Mouse (Mus musculus) lung, postnatal 0 days (tissue): Measurements from ENCODE around the gene Wdr63.

Experiments
- CTCF ChIP-seq: IDR thresholded peaks from 2 replicates; pipeline ENCODE4 v1.5.1; 2016; ENCODE audit warnings: antibody characterized with exemption, mild to moderate bottlenecking
- EP300 ChIP-seq: IDR thresholded peaks from 2 replicates; pipeline ENCODE4 v1.6.1; 2016; ENCODE audit warnings: antibody characterized with exemption, mild to moderate bottlenecking, control low read depth

GRCm38 (mm10) chr3:146156811-146157210 is 48.9 kb upstream of the Wdr63 start:
- TF ChIP-seq CTCF = no peak
- TF ChIP-seq EP300 = no peak
